Mouse (Mus musculus) midbrain, embryonic 16.5 days (tissue): ENCODE data around the gene Spag7. TPM values are rescaled to one million over a fixed set of nuclear protein-coding genes. Genes with fewer than 3 reads are reported as not detected.

Source experiments
- ATAC-seq: fragments of 200-750 bp; cut with Nextera tagmentation; 2 replicates; pipeline ENCODE4 v1.8.0; 2017; ENCODE audit warnings: moderate TSS enrichment
- H3K27ac ChIP-seq: fragments of 300-500 bp; sonication (generic); 2 replicates; pipeline ENCODE4 v1.5.1; 2014; ENCODE audit warnings: mild to moderate bottlenecking, low read length, mixed read lengths
- H3K27me3 ChIP-seq: fragments of 300-500 bp; sonication (generic); 2 replicates; pipeline ENCODE4 v1.6.1; 2014; ENCODE audit warnings: low read depth, low read length, mixed read lengths; ENCODE audit not compliant: control insufficient read depth, insufficient read depth
- H3K36me3 ChIP-seq: fragments of 300-500 bp; sonication (generic); 2 replicates; pipeline ENCODE4 v1.6.1; 2014; ENCODE audit warnings: mild to moderate bottlenecking, low read length, moderate library complexity, mixed read lengths; ENCODE audit not compliant: control insufficient read depth, insufficient read depth
- H3K4me1 ChIP-seq: fragments of 300-500 bp; sonication (generic); 2 replicates; pipeline ENCODE4 v1.6.1; 2014; ENCODE audit warnings: mild to moderate bottlenecking, low read length, mixed read lengths; ENCODE audit not compliant: control insufficient read depth, insufficient read depth
- H3K4me2 ChIP-seq: fragments of 300-500 bp; sonication (generic); 2 replicates; pipeline ENCODE4 v1.6.1; 2014; ENCODE audit warnings: mild to moderate bottlenecking, low read length, mixed read lengths
- H3K4me3 ChIP-seq: fragments of 300-500 bp; sonication (generic); 2 replicates; pipeline ENCODE4 v1.5.1; 2014; ENCODE audit warnings: low read depth, mild to moderate bottlenecking, low read length, moderate library complexity, mixed read lengths
- H3K9ac ChIP-seq: fragments of 300-500 bp; sonication (generic); 2 replicates; pipeline ENCODE4 v1.6.1; 2014; ENCODE audit warnings: low read depth, low read length, mixed read lengths
- H3K9me3 ChIP-seq: fragments of 300-500 bp; sonication (generic); replicated peaks from 2 replicates; pipeline ENCODE4 v1.6.1; 2014; ENCODE audit warnings: mild to moderate bottlenecking, low read length, mixed read lengths; ENCODE audit not compliant: control insufficient read depth, poor library complexity, severe bottlenecking
- WGBS: fragments of 180-500 bp; shearing (Covaris S2); extraction: QIAGEN DNeasy Blood & Tissue Kit; methylation state at CpG from one replicate; pipeline ENCODE4 v1.1.7; 2014; 5-methylcytosine and 5-hydroxymethylcytosine counted together
- microRNA-seq: library from miRNA; unstranded; fragments of <30 nt; microRNA quantifications from one replicate; pipeline ENCODE4, GENCODE M21; 2017
- polyA plus RNA-seq: library from polyadenylated mRNA; unstranded; fragments of >200 nt; fragmentation: Nextera tagmentation; extraction: Ambion mirVana; gene quantifications from 2 replicates; pipeline ENCODE4 v1.2.1, GENCODE M21; 2015

Spag7 gene
- polyA plus RNA-seq, 1 experiment from 2014 or later = 151 TPM

GRCm38 (mm10) chr11:70615074-70615473, 54.1 kb downstream of the Spag7 start:
- no peak for ATAC-seq
- H3K4me3 ChIP-seq = peak overlapping the region; percentile 13; the same call in 1 of the 2 replicates
- peaks cover 19% of the 10 kb centered on the region for H3K36me3 ChIP-seq
- peak overlapping the region; percentile 46 for H3K4me2 ChIP-seq
- H3K27me3 ChIP-seq = no peaks in the 10 kb centered on the region
- peak overlapping the region; percentile 4; the same call in 1 of the 2 replicates for H3K9ac ChIP-seq
- H3K9me3 ChIP-seq = no peaks in the 10 kb centered on the region
- no peak overlapping the region for H3K27ac ChIP-seq
- 3% methylated on average over 17 of the region's 17 CpGs for WGBS
- peaks cover 3% of the 10 kb centered on the region; the same call in 1 of the 2 replicates for H3K4me1 ChIP-seq

Small RNA genes lying within 50 kb of the gene (microRNA-seq; reads per million reads assigned to microRNA genes)
- not detected for gene Mir6925

Other genes with a start within 250 kb of the Spag7 start
- gene Arrb2, start 236.8 kb downstream of the Spag7 start, polyA plus RNA-seq = 52.6 and 58.9 TPM in 2 replicates
- gene Med11, start 217.5 kb downstream of the Spag7 start, polyA plus RNA-seq = 44.1 and 45.9 TPM in 2 replicates
- gene Zmynd15, start 210.0 kb downstream of the Spag7 start, polyA plus RNA-seq = 0.35 and 0.49 TPM in 2 replicates
- gene Cxcl16, start 209.4 kb downstream of the Spag7 start, polyA plus RNA-seq = 1.7 and 2.6 TPM in 2 replicates
- gene Tm4sf5, start 164.2 kb downstream of the Spag7 start, polyA plus RNA-seq = 6.1 and 6.2 TPM in 2 replicates
- gene Vmo1, start 154.8 kb downstream of the Spag7 start, polyA plus RNA-seq = 0.45 TPM in 1 of 2 replicates, not detected in the other
- 0.29 TPM in 1 of 2 replicates, not detected in the other for gene Gltpd2, start 150.2 kb downstream of the Spag7 start, polyA plus RNA-seq
- gene Psmb6, start 144.0 kb downstream of the Spag7 start, polyA plus RNA-seq = 719 and 737 TPM in 2 replicates
- not detected in 2 replicates for gene Gm40193, start 136.5 kb downstream of the Spag7 start, polyA plus RNA-seq
- gene Pld2, start 129.4 kb downstream of the Spag7 start, polyA plus RNA-seq = 17.9 and 19.6 TPM in 2 replicates
- 16.7 and 18.2 TPM in 2 replicates for gene Mink1, start 106.5 kb downstream of the Spag7 start, polyA plus RNA-seq
- not detected in 2 replicates for gene 4930544D05Rik, start 53.6 kb downstream of the Spag7 start, polyA plus RNA-seq
- gene Chrne, start 50.2 kb downstream of the Spag7 start, polyA plus RNA-seq = not detected in 2 replicates
- 0.12 and 0.21 TPM in 2 replicates for gene Gp1ba, start 30.3 kb downstream of the Spag7 start, polyA plus RNA-seq
- gene Rnf167, start 22.2 kb downstream of the Spag7 start, polyA plus RNA-seq = 105 TPM in 2 replicates
- gene Slc25a11, start 21.9 kb downstream of the Spag7 start, polyA plus RNA-seq = 171 and 174 TPM in 2 replicates
- 617 and 632 TPM in 2 replicates for gene Pfn1, start 14.8 kb downstream of the Spag7 start, polyA plus RNA-seq
- gene Eno3, start 12.2 kb downstream of the Spag7 start, polyA plus RNA-seq = 6.0 and 8.1 TPM in 2 replicates
- gene Camta2, start 18.7 kb upstream of the Spag7 start, polyA plus RNA-seq = 22.1 and 22.4 TPM in 2 replicates
- gene Inca1, start 30.7 kb upstream of the Spag7 start, polyA plus RNA-seq = 1.2 and 1.5 TPM in 2 replicates
- 1.3 and 1.5 TPM in 2 replicates for gene Kif1c, start 31.1 kb upstream of the Spag7 start, polyA plus RNA-seq
- 14.6 and 17.4 TPM in 2 replicates for gene Zfp3, start 94.8 kb upstream of the Spag7 start, polyA plus RNA-seq
- gene Scimp, start 143.2 kb upstream of the Spag7 start, polyA plus RNA-seq = not detected in 2 replicates
- gene Rabep1, start 175.4 kb upstream of the Spag7 start, polyA plus RNA-seq = 88.6 and 91.0 TPM in 2 replicates